Mouse (Mus musculus): Measurements from ENCODE around the gene Psd. TPM values are rescaled to one million over a fixed set of nuclear protein-coding genes. Genes with fewer than 3 reads are reported as not detected.

Psd gene
- polyA plus RNA-seq, 1 experiment from 2014 or later = 8.1 TPM

MicroRNAs encoded within 50 kb of the gene (microRNA counts, 519-probe panel; counts per million panel counts)
- microRNA mmu-miR-146b = 460 counts per million, percentile 65 among the panel's probes with 10 or more counts

Small RNAs within 50 kb of the gene (microRNA-seq; reads per million reads assigned to microRNA genes)
- gene Mir146b = 0.91 reads per million

Other genes starting within 250 kb of the Psd start
- 0.59 and 0.93 TPM in 2 replicates for gene Elovl3, start 195.3 kb downstream of the Psd start, polyA plus RNA-seq (2016; fragmentation: Nextera tagmentation; extraction: Ambion mirVana)
- gene Pitx3, start 178.8 kb downstream of the Psd start, polyA plus RNA-seq (2016; fragmentation: Nextera tagmentation; extraction: Ambion mirVana) = 9.5 and 12.3 TPM in 2 replicates
- 70.1 and 70.9 TPM in 2 replicates for gene Gbf1, start 174.6 kb downstream of the Psd start, polyA plus RNA-seq (2016; fragmentation: Nextera tagmentation; extraction: Ambion mirVana)
- 9.0 and 10.6 TPM in 2 replicates for gene Nfkb2, start 22.8 kb downstream of the Psd start, polyA plus RNA-seq (2016; fragmentation: Nextera tagmentation; extraction: Ambion mirVana)
- 15.4 and 16.4 TPM in 2 replicates for gene Fbxl15, start 1.0 kb upstream of the Psd start, polyA plus RNA-seq (2016; fragmentation: Nextera tagmentation; extraction: Ambion mirVana)
- 207 TPM in 2 replicates for gene Cuedc2, start 11.5 kb upstream of the Psd start, polyA plus RNA-seq (2016; fragmentation: Nextera tagmentation; extraction: Ambion mirVana)
- gene Mfsd13a, start 14.0 kb upstream of the Psd start, polyA plus RNA-seq (2016; fragmentation: Nextera tagmentation; extraction: Ambion mirVana) = 4.4 and 4.6 TPM in 2 replicates
- gene 2310034G01Rik, start 23.1 kb upstream of the Psd start, polyA plus RNA-seq (2016; fragmentation: Nextera tagmentation; extraction: Ambion mirVana) = 2.2 and 2.3 TPM in 2 replicates
- gene Actr1a, start 68.6 kb upstream of the Psd start, polyA plus RNA-seq (2016; fragmentation: Nextera tagmentation; extraction: Ambion mirVana) = 157 and 161 TPM in 2 replicates
- 44.9 and 47.6 TPM in 2 replicates for gene Sufu, start 69.7 kb upstream of the Psd start, polyA plus RNA-seq (2016; fragmentation: Nextera tagmentation; extraction: Ambion mirVana)
- 22.4 and 23.5 TPM in 2 replicates for gene Trim8, start 174.5 kb upstream of the Psd start, polyA plus RNA-seq (2016; fragmentation: Nextera tagmentation; extraction: Ambion mirVana)
- 191 TPM in 2 replicates for gene Arl3, start 246.0 kb upstream of the Psd start, polyA plus RNA-seq (2016; fragmentation: Nextera tagmentation; extraction: Ambion mirVana)
- 23.4 and 23.6 TPM in 2 replicates for gene Sfxn2, start 246.2 kb upstream of the Psd start, polyA plus RNA-seq (2016; fragmentation: Nextera tagmentation; extraction: Ambion mirVana)

Data from embryonic facial prominence, embryonic 12.5 days (tissue).